16 mouse cellular contexts compared by ENCODE assay signal in the genomic region with DNA sequence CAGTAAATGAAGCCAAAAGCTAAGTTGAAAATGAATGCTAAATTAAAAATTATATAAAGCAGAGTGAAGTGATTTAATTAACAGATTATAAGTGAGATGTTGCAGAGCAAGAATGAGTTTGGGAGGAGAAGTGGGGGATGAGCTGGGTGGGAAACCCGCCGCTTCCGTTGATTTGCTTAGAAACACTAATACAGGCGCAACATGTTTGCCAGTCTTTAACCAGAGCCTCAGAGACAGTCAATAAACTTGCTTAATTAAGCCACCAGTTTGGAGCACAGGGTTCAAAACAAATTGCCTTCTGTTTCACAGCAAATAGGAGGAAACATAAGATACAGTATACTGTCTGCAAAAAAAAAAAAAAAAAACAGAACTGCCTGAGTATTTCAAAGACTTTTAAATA.
"Had no signal": no experiment of that assay in that cellular context is flagged by ENCODE, and none has a peak within 500 bp of the region (broad histone marks: within the 10 kb centered on the region; RNA-seq: fewer than 3 reads in every experiment).

No protein-coding gene starts in this region.

- H3K9me3 ChIP-seq: lung, embryonic 15.5 days; megakaryocyte, embryonic 14.5 days; midbrain, embryonic 15.5 days; neural tube, embryonic 12.5 days; stomach, embryonic 15.5 days had no signal

- H3K36me3 ChIP-seq: lung, embryonic 15.5 days; midbrain, embryonic 13.5 days; midbrain, embryonic 15.5 days; neural tube, embryonic 12.5 days had no signal

- ATAC-seq: lung, postnatal 0 days; midbrain, embryonic 13.5 days; midbrain, embryonic 15.5 days had no signal

- H3K9ac ChIP-seq: lung, embryonic 15.5 days; midbrain, embryonic 13.5 days; midbrain, embryonic 15.5 days; neural tube, embryonic 12.5 days; stomach, embryonic 15.5 days had no signal

- H3K4me3 ChIP-seq: lung, embryonic 15.5 days; megakaryocyte, embryonic 14.5 days; midbrain, embryonic 13.5 days; midbrain, embryonic 15.5 days; neural tube, embryonic 12.5 days; stomach, embryonic 15.5 days had no signal

- H3K27ac ChIP-seq: lung, embryonic 15.5 days; macrophage; midbrain, embryonic 13.5 days; midbrain, embryonic 15.5 days; neural tube, embryonic 12.5 days; stomach, embryonic 15.5 days; stomach, postnatal 0 days had no signal

- DNase-seq: lung, postnatal 14 days; lung, postnatal 36 days; right cerebral cortex, postnatal 14 days; thymus, adult 2 months; thymus, postnatal 25 days; thymus, postnatal 4 days had no signal

- H3K4me1 ChIP-seq: lung, embryonic 15.5 days; neural tube, embryonic 12.5 days; stomach, embryonic 15.5 days had no signal

- H3K4me2 ChIP-seq: lung, embryonic 15.5 days; midbrain, embryonic 11.5 days; midbrain, embryonic 13.5 days; midbrain, embryonic 15.5 days; neural tube, embryonic 12.5 days; stomach, embryonic 15.5 days had no signal

- H3K27me3 ChIP-seq: lung, embryonic 15.5 days; megakaryocyte, embryonic 14.5 days; midbrain, embryonic 13.5 days; midbrain, embryonic 15.5 days; neural tube, embryonic 12.5 days; stomach, embryonic 15.5 days had no signal
